Mouse (Mus musculus) bone marrow, adult 2 months (tissue): ENCODE data around the gene Cldn18.

ENCODE experiments used
- CTCF ChIP-seq: fragments of 200-500 bp; IDR thresholded peaks from 2 replicates; pipeline ENCODE4 v1.5.1; 2011; ENCODE audit warnings: low read length, control low read depth; ENCODE audit not compliant: control insufficient read depth, insufficient read depth
- POLR2A ChIP-seq: fragments of 200-500 bp; IDR thresholded peaks from 2 replicates; pipeline ENCODE4 v1.6.1; 2011; ENCODE audit warnings: low read depth, mild to moderate bottlenecking, control low read depth, low read length, borderline replicate concordance; ENCODE audit not compliant: control insufficient read depth

GRCm38 (mm10) chr9:99681980-99682570, 35.0 kb downstream of the Cldn18 start:
- TF ChIP-seq CTCF (no peak), POLR2A (no peak)
